Mouse (Mus musculus): ENCODE results near the gene Begain. TPM values are rescaled to one million over a fixed set of nuclear protein-coding genes. Genes with fewer than 3 reads are reported as not detected.

Begain gene
- total RNA-seq, 2 experiments from 2014 or later: 130 to 138 TPM

GRCm38 (mm10) chr12:109057736-109058135 lies 10.3 kb downstream of the Begain start:
- no peak for DNase-seq
- intact Hi-C loops (cut with DNase I): no loop called here

GRCm38 (mm10) chr12:109053020-109053806 lies 14.8 kb downstream of the Begain start:
- DNase-seq: no peak
- intact Hi-C loops (cut with DNase I): no loop called here

- intact Hi-C loops (cut with DNase I): no loop called here
- no peak for DNase-seq
These were observed 18.1 kb downstream of the Begain start for GRCm38 (mm10) chr12:109049949-109050348.

- DNase-seq: no peak
- intact Hi-C loops (cut with DNase I): no loop called here
These were observed 22.4 kb downstream of the Begain start for GRCm38 (mm10) chr12:109045581-109045980.

- DNase-seq: no peak
- intact Hi-C loops (cut with DNase I): no loop called here
These were observed 23.5 kb downstream of the Begain start for GRCm38 (mm10) chr12:109044497-109044896.

- intact Hi-C loops (cut with DNase I): no loop called here
- DNase-seq: no peak
These were observed 28.7 kb downstream of the Begain start for GRCm38 (mm10) chr12:109039311-109039710.

GRCm38 (mm10) chr12:109038179-109038819 lies 29.7 kb downstream of the Begain start:
- intact Hi-C loops (cut with DNase I): no loop called here
- DNase-seq: peak; percentile 51

- intact Hi-C loops (cut with DNase I): no loop called here
- no peak for DNase-seq
These were observed 31.0 kb downstream of the Begain start for GRCm38 (mm10) chr12:109037026-109037425.

GRCm38 (mm10) chr12:109023780-109024179 lies 44.2 kb downstream of the Begain start:
- peak; percentile 57 for DNase-seq
- intact Hi-C loops (cut with DNase I): no loop called here

- intact Hi-C loops (cut with DNase I): no loop called here
- DNase-seq: no peak
These were observed 45.1 kb downstream of the Begain start for GRCm38 (mm10) chr12:109022966-109023365.

GRCm38 (mm10) chr12:109022181-109022691 lies 45.8 kb downstream of the Begain start:
- intact Hi-C loops (cut with DNase I): no loop called here

GRCm38 (mm10) chr12:109010070-109010649 lies 57.9 kb downstream of the Begain start:
- intact Hi-C loops (cut with DNase I): no loop called here
- no peak for DNase-seq

More at GRCm38 (mm10) chr12:109022181-109022691, 45.8 kb downstream of the Begain start:
- DNase-seq: peak; percentile 90

- no peak for DNase-seq
- intact Hi-C loops (cut with DNase I): no loop called here
These were observed 65.0 kb downstream of the Begain start for GRCm38 (mm10) chr12:109002978-109003377.

- DNase-seq: no peak
- intact Hi-C loops (cut with DNase I): no loop called here
These were observed 70.8 kb downstream of the Begain start for GRCm38 (mm10) chr12:108997249-108997648.

- intact Hi-C loops (cut with DNase I): no loop called here
- peak; percentile 75 for DNase-seq
These were observed 71.9 kb downstream of the Begain start for GRCm38 (mm10) chr12:108995976-108996636.

- peak; percentile 67 for DNase-seq
- intact Hi-C loops (cut with DNase I): no loop called here
These were observed 73.5 kb downstream of the Begain start for GRCm38 (mm10) chr12:108994436-108995031.

GRCm38 (mm10) chr12:108993046-108993445 lies 75.0 kb downstream of the Begain start:
- no peak for DNase-seq
- intact Hi-C loops (cut with DNase I): no loop called here

- no peak for DNase-seq
- intact Hi-C loops (cut with DNase I): no loop called here
These were observed 77.6 kb downstream of the Begain start for GRCm38 (mm10) chr12:108990425-108990824.

- no peak for DNase-seq
- intact Hi-C loops (cut with DNase I): no loop called here
These were observed 80.6 kb downstream of the Begain start for GRCm38 (mm10) chr12:108987448-108987847.

- intact Hi-C loops (cut with DNase I): no loop called here
- DNase-seq: no peak
These were observed 83.0 kb downstream of the Begain start for GRCm38 (mm10) chr12:108985025-108985424.

- peak; percentile 53 for DNase-seq
These were observed 83.5 kb downstream of the Begain start for GRCm38 (mm10) chr12:108984471-108984870.

More at GRCm38 (mm10) chr12:108984471-108984870, 83.5 kb downstream of the Begain start:
- intact Hi-C loops (cut with DNase I): no loop called here
